Comparison of ENCODE assay signal across 20 mouse cellular contexts in genomic region chr8:120876010-120876918, GRCm38 (mm10).
"Had no signal": no experiment of that assay in that cellular context is flagged by ENCODE, and none has a peak within 500 bp of the region (broad histone marks: within the 10 kb centered on the region; RNA-seq: fewer than 3 reads in every experiment).

No protein-coding gene starts in this region.

- H3K27ac ChIP-seq: limb, embryonic 10.5 days; limb, embryonic 13.5 days; liver, embryonic 13.5 days; stomach, postnatal 0 days had no signal

- DNase-seq: kidney, adult 18-20 months; kidney, adult 9 months; kidney, postnatal 14 days; kidney, postnatal 4 days; liver; liver, embryonic 13.5 days; midbrain, embryonic 14.5 days; right cerebral cortex, adult 18-20 months; right cerebral cortex, postnatal 14 days; right cerebral cortex, postnatal 4 days; thymus, adult 2 months; thymus, postnatal 14 days; thymus, postnatal 4 days had no signal

- H3K9me3 ChIP-seq: limb, embryonic 10.5 days; limb, embryonic 13.5 days; liver, embryonic 13.5 days had no signal

- H3K4me1 ChIP-seq: limb, embryonic 10.5 days; limb, embryonic 13.5 days; liver, embryonic 13.5 days; megakaryocyte, embryonic 14.5 days had no signal

- H3K4me3 ChIP-seq: limb, embryonic 10.5 days; limb, embryonic 13.5 days; liver, embryonic 13.5 days; megakaryocyte, embryonic 14.5 days had no signal

- H3K4me2 ChIP-seq: limb, embryonic 13.5 days; liver, embryonic 13.5 days; midbrain, embryonic 11.5 days had no signal

- H3K9ac ChIP-seq: limb, embryonic 13.5 days; liver, embryonic 13.5 days had no signal

- H3K36me3 ChIP-seq: limb, embryonic 10.5 days; limb, embryonic 13.5 days; liver, embryonic 13.5 days had no signal

- ATAC-seq: inflammation-experienced regulatory T-cells, adult 6 months; intestine, embryonic 16.5 days had no signal
